Mouse (Mus musculus): ENCODE data around the gene Tex48. TPM values are rescaled to one million over a fixed set of nuclear protein-coding genes. Genes with fewer than 3 reads are reported as not detected.
A peak's percentile ranks its signal among the peaks of the same experiment; 100 is the strongest.

The Tex48 gene
- polyA plus RNA-seq, 1 experiment from 2014 or later: not detected

- no peak overlapping the region for H3K27ac ChIP-seq
- no peak overlapping the region for H3K9ac ChIP-seq
- H3K27me3 ChIP-seq: no peaks in the 10 kb centered on the region
- no peaks in the 10 kb centered on the region for H3K4me1 ChIP-seq (replicated peaks)
- H3K9me3 ChIP-seq (replicated peaks): no peaks in the 10 kb centered on the region
- ATAC-seq (replicated peaks; ENCODE audit: insufficient number of reproducible peaks, insufficient read depth, low FRiP score, low read depth): no peak
- no peak overlapping the region for H3K4me3 ChIP-seq
- no peak overlapping the region for H3K4me2 ChIP-seq
- no peaks in the 10 kb centered on the region for H3K36me3 ChIP-seq
- 65% methylated on average over 2 of the region's 2 CpGs for WGBS
Observed at GRCm38 (mm10) chr4:63633181-63633580, 11.0 kb upstream of the Tex48 start.

GRCm38 (mm10) chr4:63627111-63627510 is 4.9 kb upstream of the Tex48 start:
- H3K9me3 ChIP-seq (replicated peaks): no peaks in the 10 kb centered on the region
- H3K4me3 ChIP-seq: no peak overlapping the region
- no peaks in the 10 kb centered on the region for H3K36me3 ChIP-seq
- no peak overlapping the region for H3K27ac ChIP-seq
- no peak for ATAC-seq (replicated peaks; ENCODE audit: insufficient number of reproducible peaks, insufficient read depth, low FRiP score, low read depth)
- no peak overlapping the region for H3K9ac ChIP-seq
- no peak overlapping the region for H3K4me2 ChIP-seq
- no peaks in the 10 kb centered on the region for H3K27me3 ChIP-seq
- 83% methylated on average over 8 of the region's 8 CpGs for WGBS
- no peaks in the 10 kb centered on the region for H3K4me1 ChIP-seq (replicated peaks)

GRCm38 (mm10) chr4:63625563-63626080 is 3.4 kb upstream of the Tex48 start:
- no peaks in the 10 kb centered on the region for H3K36me3 ChIP-seq
- H3K27ac ChIP-seq: no peak overlapping the region
- no peak overlapping the region for H3K4me2 ChIP-seq
- H3K4me3 ChIP-seq: no peak overlapping the region
- no peaks in the 10 kb centered on the region for H3K27me3 ChIP-seq
- 48% methylated on average over 3 of the region's 3 CpGs for WGBS
- no peaks in the 10 kb centered on the region for H3K4me1 ChIP-seq (replicated peaks)
- no peak for ATAC-seq (replicated peaks; ENCODE audit: insufficient number of reproducible peaks, insufficient read depth, low FRiP score, low read depth)
- no peak overlapping the region for H3K9ac ChIP-seq
- H3K9me3 ChIP-seq (replicated peaks): no peaks in the 10 kb centered on the region

- Histone ChIP-seq H3K4me3 (no peak overlapping the region), H3K27me3 (no peaks in the 10 kb centered on the region), H3K9me3 (replicated peaks) (no peaks in the 10 kb centered on the region), H3K4me1 (replicated peaks) (no peaks in the 10 kb centered on the region), H3K27ac (no peak overlapping the region), H3K9ac (no peak overlapping the region), H3K36me3 (no peaks in the 10 kb centered on the region), H3K4me2 (no peak overlapping the region)
- no peak for ATAC-seq (replicated peaks; ENCODE audit: insufficient number of reproducible peaks, insufficient read depth, low FRiP score, low read depth)
- WGBS: 66% methylated on average over 2 of the region's 2 CpGs
Observed at GRCm38 (mm10) chr4:63621861-63622260, 367 bp downstream of the Tex48 start.

GRCm38 (mm10) chr4:63608391-63608790 is 13.8 kb downstream of the Tex48 start:
- H3K9me3 ChIP-seq (replicated peaks): no peaks in the 10 kb centered on the region
- H3K36me3 ChIP-seq: no peaks in the 10 kb centered on the region
- 69% methylated on average over 7 of the region's 7 CpGs for WGBS
- H3K4me3 ChIP-seq: no peak overlapping the region
- peaks cover 7% of the 10 kb centered on the region; the same call in 1 of the 2 replicates for H3K4me1 ChIP-seq (replicated peaks)
- H3K27ac ChIP-seq: no peak overlapping the region
- no peak overlapping the region for H3K4me2 ChIP-seq
- no peak for ATAC-seq (replicated peaks; ENCODE audit: insufficient number of reproducible peaks, insufficient read depth, low FRiP score, low read depth)
- no peaks in the 10 kb centered on the region for H3K27me3 ChIP-seq
- no peak overlapping the region for H3K9ac ChIP-seq

GRCm38 (mm10) chr4:63605968-63606367 is 16.3 kb downstream of the Tex48 start:
- no peaks in the 10 kb centered on the region for H3K9me3 ChIP-seq (replicated peaks)
- no peak overlapping the region for H3K4me3 ChIP-seq
- no peak overlapping the region for H3K4me2 ChIP-seq
- H3K9ac ChIP-seq: no peak overlapping the region
- peak overlapping the region; percentile 66; the same call in 1 of the 2 replicates for H3K27ac ChIP-seq
- peaks cover 7% of the 10 kb centered on the region; the same call in 1 of the 2 replicates for H3K4me1 ChIP-seq (replicated peaks)
- WGBS: 67% methylated on average over 1 of the region's 1 CpGs
- ATAC-seq (replicated peaks; ENCODE audit: insufficient number of reproducible peaks, insufficient read depth, low FRiP score, low read depth): no peak
- H3K36me3 ChIP-seq: no peaks in the 10 kb centered on the region
- H3K27me3 ChIP-seq: no peaks in the 10 kb centered on the region

- 41% methylated on average over 3 of the region's 3 CpGs for WGBS
- peak overlapping the region; percentile 66 for H3K27ac ChIP-seq
Observed at GRCm38 (mm10) chr4:63605545-63605944, 16.7 kb downstream of the Tex48 start.

GRCm38 (mm10) chr4:63604945-63605344 is 17.3 kb downstream of the Tex48 start, which contains the start of gene Gm11213:
Gene Gm11213, minus strand, starts transcription at chr4:63605261.
- Histone ChIP-seq H3K9ac (no peak within 1 kb of the TSS), H3K4me3 (no peak within 1 kb of the TSS), H3K27ac (peak within 1 kb of the TSS; percentile 66), H3K4me2 (no peak within 1 kb of the TSS), H3K27me3 (no peaks in the 10 kb centered on the region), H3K9me3 (replicated peaks) (no peaks in the 10 kb centered on the region), H3K4me1 (replicated peaks) (peaks cover 7% of the 10 kb centered on the region; the same call in 1 of the 2 replicates), H3K36me3 (no peaks in the 10 kb centered on the region)
- ATAC-seq (replicated peaks; ENCODE audit: insufficient number of reproducible peaks, insufficient read depth, low FRiP score, low read depth): no peak
- WGBS: 76% methylated on average over 3 of the region's 3 CpGs

More at GRCm38 (mm10) chr4:63605545-63605944, 16.7 kb downstream of the Tex48 start:
- Histone ChIP-seq H3K4me3 (no peak overlapping the region), H3K4me2 (no peak overlapping the region), H3K27me3 (no peaks in the 10 kb centered on the region), H3K9ac (no peak overlapping the region), H3K4me1 (replicated peaks) (peaks cover 7% of the 10 kb centered on the region; the same call in 1 of the 2 replicates), H3K36me3 (no peaks in the 10 kb centered on the region), H3K9me3 (replicated peaks) (no peaks in the 10 kb centered on the region)
- peak; percentile 78 for ATAC-seq (replicated peaks; ENCODE audit: insufficient number of reproducible peaks, insufficient read depth, low FRiP score, low read depth)

- ATAC-seq (replicated peaks; ENCODE audit: insufficient number of reproducible peaks, insufficient read depth, low FRiP score, low read depth): no peak
- Histone ChIP-seq H3K4me1 (replicated peaks) (peaks cover 7% of the 10 kb centered on the region; the same call in 1 of the 2 replicates), H3K36me3 (no peaks in the 10 kb centered on the region), H3K27me3 (no peaks in the 10 kb centered on the region), H3K4me2 (no peak overlapping the region), H3K4me3 (no peak overlapping the region), H3K9ac (no peak overlapping the region), H3K27ac (no peak overlapping the region), H3K9me3 (replicated peaks) (no peaks in the 10 kb centered on the region)
Observed at GRCm38 (mm10) chr4:63601263-63601662, 21.0 kb downstream of the Tex48 start.

GRCm38 (mm10) chr4:63600786-63601185 is 21.4 kb downstream of the Tex48 start:
- Histone ChIP-seq H3K9ac (no peak overlapping the region), H3K4me3 (no peak overlapping the region), H3K9me3 (replicated peaks) (no peaks in the 10 kb centered on the region), H3K27me3 (no peaks in the 10 kb centered on the region), H3K4me1 (replicated peaks) (peaks cover 7% of the 10 kb centered on the region; the same call in 1 of the 2 replicates), H3K36me3 (no peaks in the 10 kb centered on the region), H3K27ac (no peak overlapping the region), H3K4me2 (no peak overlapping the region)
- 81% methylated on average over 6 of the region's 6 CpGs for WGBS
- no peak for ATAC-seq (replicated peaks; ENCODE audit: insufficient number of reproducible peaks, insufficient read depth, low FRiP score, low read depth)

- WGBS: 88% methylated on average over 4 of the region's 4 CpGs
- H3K4me1 ChIP-seq (replicated peaks): peaks cover 8% of the 10 kb centered on the region
- H3K9ac ChIP-seq: no peak overlapping the region
- H3K27me3 ChIP-seq: no peaks in the 10 kb centered on the region
- no peaks in the 10 kb centered on the region for H3K9me3 ChIP-seq (replicated peaks)
- H3K27ac ChIP-seq: no peak overlapping the region
- no peak for ATAC-seq (replicated peaks; ENCODE audit: insufficient number of reproducible peaks, insufficient read depth, low FRiP score, low read depth)
- H3K4me2 ChIP-seq: no peak overlapping the region
- no peaks in the 10 kb centered on the region for H3K36me3 ChIP-seq
- no peak overlapping the region for H3K4me3 ChIP-seq
Observed at GRCm38 (mm10) chr4:63596010-63596409, 26.2 kb downstream of the Tex48 start.

- ATAC-seq (replicated peaks; ENCODE audit: insufficient number of reproducible peaks, insufficient read depth, low FRiP score, low read depth): no peak
- Histone ChIP-seq H3K27me3 (no peaks in the 10 kb centered on the region), H3K4me2 (no peak overlapping the region), H3K36me3 (no peaks in the 10 kb centered on the region), H3K9me3 (replicated peaks) (no peaks in the 10 kb centered on the region), H3K4me3 (no peak overlapping the region), H3K9ac (no peak overlapping the region), H3K4me1 (replicated peaks) (peaks cover 8% of the 10 kb centered on the region), H3K27ac (no peak overlapping the region)
- 57% methylated on average over 10 of the region's 10 CpGs for WGBS
Observed at GRCm38 (mm10) chr4:63595259-63595658, 27.0 kb downstream of the Tex48 start.
